Mouse (Mus musculus): ENCODE data around the gene Spock2.

DNA sequence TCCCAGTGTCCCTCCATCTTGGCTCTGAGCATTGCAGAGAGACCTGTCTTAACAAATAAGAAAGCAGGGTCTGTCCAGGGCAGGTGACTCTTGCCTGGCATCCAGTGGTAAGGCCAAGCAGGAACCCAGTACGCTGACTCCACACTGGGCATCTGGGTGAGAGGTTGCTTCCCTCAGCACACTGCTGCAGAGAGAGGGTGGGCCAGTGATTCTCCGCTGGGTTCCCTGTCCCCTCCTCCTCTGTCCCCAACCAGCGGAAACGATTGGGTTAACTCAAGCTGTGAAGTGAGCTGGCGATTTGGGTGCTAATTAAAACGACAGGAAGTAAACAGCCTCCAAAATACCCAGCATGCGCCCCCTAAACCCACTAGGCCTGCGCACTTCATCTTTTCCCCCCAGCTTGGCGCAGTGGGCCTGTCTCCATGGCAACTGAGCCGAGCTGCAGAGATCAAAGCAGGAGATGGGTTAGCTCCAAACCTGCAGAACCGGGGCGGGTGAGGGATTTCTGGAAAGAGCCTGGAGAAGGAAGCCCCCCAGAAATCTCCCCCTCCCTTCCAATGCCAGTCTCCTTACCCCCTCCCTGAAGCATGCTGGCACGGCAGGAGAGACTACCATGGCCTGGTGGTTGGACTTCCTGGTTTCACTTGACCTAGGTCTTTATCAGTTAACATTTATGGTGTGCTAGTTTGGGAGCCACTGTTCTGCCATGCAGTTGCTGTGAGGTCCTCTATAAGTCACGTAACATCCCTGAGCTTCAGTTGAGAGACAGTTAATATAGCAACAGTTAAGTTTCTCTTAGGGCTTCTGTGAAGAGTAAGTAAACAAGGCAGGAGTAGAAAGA lies 9.5 kb downstream of the Spock2 start:
- no peak for TF ChIP-seq CTCF (IDR thresholded peaks at IDR 0.05; ENCODE audit: low read depth, low read length)
- TF ChIP-seq POLR2A (IDR thresholded peaks at IDR 0.05; ENCODE audit: insufficient read depth, low read length): no peak
